Mouse (Mus musculus): ENCODE results near the gene Pdlim4.
A peak's percentile ranks its signal among the peaks of the same experiment; 100 is the strongest.

Gene Pdlim4

GRCm38 (mm10) chr11:54090091-54090879, 21.5 kb upstream of the Pdlim4 start:
- no peak for DNase-seq

DNA sequence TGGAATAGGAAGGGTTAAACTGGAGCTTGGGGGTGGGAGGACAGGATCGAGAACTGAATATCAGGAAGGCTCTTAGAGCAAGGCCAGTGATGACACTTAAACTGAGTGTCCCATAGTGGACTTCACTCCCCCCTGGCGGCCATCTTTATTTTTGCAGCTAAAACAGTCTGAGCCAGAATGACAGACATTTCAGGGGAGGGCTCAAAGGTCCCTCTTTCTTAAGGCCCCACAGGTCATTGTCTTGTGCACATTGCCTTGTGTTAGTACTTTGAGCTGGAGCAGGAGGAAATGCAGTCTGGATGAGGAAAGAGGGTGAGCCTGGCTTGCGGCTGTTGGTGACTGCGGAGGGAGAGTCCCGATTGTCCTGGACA, 20.1 kb upstream of the Pdlim4 start:
- DNase-seq: peak; percentile 86 to 88

GRCm38 (mm10) chr11:54088253-54088946, 19.6 kb upstream of the Pdlim4 start:
- DNase-seq: no peak

- no peak for DNase-seq
Measured at GRCm38 (mm10) chr11:54085816-54086215, 17.0 kb upstream of the Pdlim4 start.

DNA sequence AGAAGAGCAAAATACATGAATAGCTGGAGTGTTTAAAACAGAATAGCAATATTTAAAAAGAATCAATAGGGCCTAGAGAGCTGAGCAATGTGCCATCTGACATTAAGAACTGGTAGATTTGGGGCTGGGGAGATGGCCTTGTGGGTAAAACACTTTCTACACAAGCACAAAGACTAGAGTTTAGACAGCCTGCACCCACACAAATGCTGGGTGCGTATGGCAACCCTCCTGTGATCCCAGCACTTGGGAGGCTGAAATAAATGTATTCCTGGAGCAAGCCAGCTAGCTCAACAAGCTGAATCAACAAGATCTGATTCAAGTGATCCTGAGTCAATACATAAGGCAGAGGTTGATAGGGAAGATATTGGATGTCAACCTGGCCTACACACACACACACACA, 16.2 kb upstream of the Pdlim4 start:
- no peak for DNase-seq

DNA sequence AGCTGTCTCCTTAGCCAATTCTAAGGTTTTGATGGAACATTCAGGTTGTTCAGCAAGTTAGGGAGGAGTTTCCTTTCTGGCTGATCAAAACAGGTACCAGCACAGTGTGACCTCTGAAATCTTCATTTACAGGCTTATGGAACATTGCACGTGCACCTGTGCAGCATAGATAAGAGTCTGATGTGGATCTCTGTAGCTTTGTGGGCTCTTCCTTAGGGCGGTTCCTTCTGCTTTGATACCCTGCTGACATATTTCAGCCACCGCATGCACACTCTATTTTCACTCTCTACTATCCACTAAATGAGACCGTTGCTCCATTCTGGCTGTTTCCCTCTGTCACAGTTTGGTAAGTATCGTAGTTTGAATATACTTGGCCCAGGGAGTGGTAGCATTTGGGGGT, 13.9 kb upstream of the Pdlim4 start:
- DNase-seq: no peak

GRCm38 (mm10) chr11:54080435-54080834, 11.6 kb upstream of the Pdlim4 start:
- DNase-seq: no peak

GRCm38 (mm10) chr11:54076101-54076500, 7.3 kb upstream of the Pdlim4 start:
- no peak for DNase-seq

DNA sequence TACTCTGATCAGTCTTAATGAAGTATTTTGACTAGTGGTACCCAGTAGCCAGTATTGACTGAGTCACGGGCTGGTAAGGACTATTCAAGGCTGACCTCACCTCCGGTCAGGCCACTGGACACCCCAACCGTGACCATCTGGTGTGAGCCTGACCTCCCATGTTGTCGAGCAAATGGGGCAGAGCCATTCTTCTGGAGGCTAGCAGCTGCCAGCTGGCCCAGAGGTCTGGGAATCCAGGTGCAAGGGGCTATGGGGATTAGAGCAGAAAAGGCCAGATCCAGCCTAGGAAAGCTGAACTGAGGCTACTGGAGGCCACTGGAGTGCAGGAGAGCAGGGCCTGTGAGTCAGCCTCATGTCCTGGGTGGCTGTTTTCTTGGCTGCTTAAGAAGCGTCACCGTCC, 6.5 kb upstream of the Pdlim4 start:
- no peak for DNase-seq

DNA sequence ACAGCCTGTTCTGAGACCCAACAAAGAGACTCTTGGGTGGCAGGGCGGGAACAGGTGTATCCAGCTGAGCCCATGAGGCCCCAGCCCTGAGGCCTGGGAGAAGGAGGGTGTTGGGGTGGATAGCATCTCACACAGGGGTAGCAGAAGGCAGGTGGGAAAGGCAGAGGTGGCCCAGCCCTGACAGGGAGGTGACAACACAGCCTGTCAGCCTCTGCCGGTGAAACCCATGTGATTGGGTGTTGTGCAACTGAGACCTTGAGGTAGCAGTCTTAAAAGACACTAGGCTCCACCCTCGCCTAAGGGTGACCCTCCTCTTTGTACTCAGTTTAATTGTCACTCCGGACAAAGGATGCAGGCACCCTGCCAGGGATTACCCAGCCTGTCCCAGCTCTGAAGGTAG, 4.5 kb upstream of the Pdlim4 start:
- no peak for DNase-seq

DNA sequence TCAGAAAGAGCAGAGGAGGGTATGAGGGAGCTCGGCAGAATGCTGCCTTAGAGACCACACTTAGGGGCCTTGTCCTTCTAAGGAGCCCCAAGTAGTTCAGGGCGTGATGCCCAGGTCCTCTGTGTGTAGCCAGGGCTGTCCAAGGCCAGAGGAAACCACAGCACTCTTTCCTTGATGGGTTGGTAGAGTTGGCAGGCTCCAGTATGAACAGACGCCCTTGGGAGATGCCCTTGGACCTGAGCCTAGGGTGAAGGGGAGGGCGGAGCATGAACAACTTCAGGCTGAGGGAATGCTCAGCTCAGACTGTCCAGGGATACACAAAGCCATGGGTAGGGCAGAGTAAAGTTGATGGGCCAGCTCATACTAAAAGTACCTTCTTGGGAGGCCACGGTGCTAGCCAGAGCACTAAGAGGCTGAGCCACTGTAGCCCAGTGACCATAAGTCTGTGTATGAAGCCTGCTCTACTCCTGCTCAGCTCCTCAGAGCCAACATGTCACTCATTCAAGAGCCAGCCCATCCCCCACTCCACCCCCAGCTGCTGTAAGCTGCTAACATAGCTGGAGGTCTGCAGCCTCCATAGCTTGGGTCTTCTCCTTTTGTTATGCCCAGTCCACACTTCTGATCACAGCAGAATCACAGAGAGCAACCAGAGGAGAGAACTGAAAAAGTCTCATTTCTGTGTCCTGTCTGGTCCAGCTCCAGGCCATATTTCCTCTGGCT, 3.1 kb upstream of the Pdlim4 start:
- no peak for DNase-seq

GRCm38 (mm10) chr11:54067996-54068519, 756 bp downstream of the Pdlim4 start:
- DNase-seq: no peak

DNA sequence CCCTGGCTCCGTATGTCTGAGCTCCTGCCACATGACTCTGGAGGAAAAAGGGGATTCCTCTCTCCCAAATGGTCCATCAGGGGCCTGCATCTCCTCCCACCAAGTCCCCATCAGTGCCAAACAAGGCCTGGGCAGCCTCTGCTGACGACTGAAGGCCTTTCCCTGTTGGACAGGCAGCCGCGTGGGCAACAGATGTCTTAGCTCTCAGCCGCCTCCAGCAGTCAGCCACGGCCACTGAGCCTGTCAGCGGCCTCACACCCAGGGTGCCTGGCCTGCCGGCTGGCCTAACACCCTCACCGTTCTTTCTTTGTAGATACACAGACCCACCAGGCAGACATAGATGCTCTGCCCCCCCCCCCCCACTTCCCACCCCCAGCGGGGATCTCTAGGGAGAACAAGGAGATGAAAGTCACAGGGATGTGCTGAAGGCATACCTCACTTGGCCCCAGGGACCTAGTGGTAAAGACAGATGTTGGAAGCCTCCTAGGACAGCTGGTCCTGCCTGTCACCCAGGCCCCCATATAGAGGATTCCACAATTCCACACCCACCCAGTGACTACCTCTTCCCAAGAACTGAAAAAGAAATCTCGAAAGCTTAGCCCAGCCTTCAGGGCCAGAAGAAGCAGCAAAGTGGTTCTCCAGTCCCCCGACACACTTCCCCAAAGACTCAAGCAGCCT, 1.4 kb downstream of the Pdlim4 start:
- DNase-seq: peak; percentile 66 to 76

DNA sequence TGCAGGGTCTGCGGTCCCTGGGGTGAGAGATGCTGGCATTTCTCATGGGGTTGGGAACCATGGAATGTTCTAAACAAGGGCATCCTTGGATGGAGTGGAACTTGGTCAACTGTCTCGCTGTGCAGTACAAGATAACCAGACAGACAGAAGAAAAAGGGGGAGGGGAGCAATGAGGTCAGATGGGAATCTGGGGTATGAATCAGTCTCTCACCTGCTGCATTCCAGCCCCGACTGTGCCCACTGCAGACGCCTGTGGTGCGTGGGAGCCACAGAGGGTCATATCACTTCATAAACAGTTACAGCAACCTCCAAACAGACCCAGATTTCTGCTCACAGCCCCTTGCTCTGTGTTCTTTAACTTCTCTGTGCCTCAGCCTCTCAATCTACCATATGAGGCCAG, 2.4 kb downstream of the Pdlim4 start:
- no peak for DNase-seq

DNA sequence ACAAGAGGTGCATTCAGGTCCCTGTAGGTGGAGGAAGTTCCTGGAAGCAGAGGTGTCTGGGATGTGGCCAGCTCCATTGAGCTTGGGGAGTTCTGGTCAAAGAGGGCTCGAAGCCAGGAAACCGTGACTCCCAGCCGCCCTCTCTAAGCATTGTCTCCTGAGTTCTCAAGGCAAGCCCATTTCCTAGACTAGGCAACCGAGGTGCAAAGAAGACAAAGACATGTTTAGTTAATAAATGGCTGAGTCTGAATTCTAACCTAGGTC, 3.0 kb downstream of the Pdlim4 start:
- DNase-seq: no peak

GRCm38 (mm10) chr11:54065106-54065914, 3.5 kb downstream of the Pdlim4 start:
- no peak for DNase-seq

GRCm38 (mm10) chr11:54064412-54064978, 4.3 kb downstream of the Pdlim4 start:
- DNase-seq: no peak

DNA sequence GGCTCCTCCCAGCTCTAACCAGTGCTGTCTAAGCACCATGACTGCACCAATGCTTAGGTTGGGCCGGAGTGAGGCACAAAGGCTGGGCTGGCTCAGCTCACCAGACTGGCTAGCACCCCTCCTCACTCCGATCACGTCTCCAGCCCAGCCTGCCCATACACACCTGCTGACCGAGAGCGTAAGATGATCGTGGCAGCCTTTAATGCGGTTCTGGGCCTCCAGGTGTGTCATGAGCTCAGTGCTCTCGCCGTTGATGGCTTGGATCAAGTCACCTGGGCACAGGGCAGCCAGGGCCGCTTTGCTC, 5.4 kb downstream of the Pdlim4 start:
- DNase-seq: no peak

DNA sequence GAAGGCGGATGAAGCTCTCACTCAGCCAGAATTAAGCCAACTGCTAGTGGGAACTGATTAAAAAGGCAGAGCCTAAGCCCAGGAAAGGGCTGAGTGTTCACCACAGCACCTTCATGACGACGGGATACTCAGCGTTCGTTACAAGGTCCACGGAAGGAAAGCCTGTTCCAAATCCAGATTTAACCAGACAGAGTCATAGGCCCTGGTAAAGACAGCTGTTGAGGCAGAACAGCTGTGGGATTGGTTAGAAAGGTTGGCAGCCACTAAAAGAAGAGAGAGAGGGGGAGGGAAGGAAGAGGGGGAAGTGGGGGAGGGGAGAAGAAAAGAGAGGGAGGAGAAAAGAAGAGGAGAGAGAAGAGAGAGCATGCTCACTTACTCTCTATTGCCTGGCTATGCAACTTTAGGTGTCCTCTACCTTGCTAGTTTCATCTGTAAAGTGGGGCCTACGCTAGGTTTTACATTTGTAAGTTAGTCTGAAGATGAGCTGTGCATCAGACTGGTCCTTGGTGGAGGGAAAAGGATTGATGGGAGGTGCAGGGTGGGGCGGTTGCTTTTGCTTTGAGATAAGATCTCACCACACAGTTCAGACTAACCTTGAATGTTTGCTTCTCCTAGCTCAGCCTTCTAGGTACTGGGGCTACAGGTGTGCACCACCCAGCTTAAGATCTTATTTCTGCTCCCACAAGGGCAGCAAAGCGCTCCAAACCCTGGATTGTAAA, 5.9 kb downstream of the Pdlim4 start:
- no peak for DNase-seq

GRCm38 (mm10) chr11:54062086-54062752, 6.6 kb downstream of the Pdlim4 start:
- no peak for DNase-seq

GRCm38 (mm10) chr11:54060316-54060715, 8.5 kb downstream of the Pdlim4 start:
- peak; percentile 70 to 81 for DNase-seq

Measured in kidney, postnatal 4 days (tissue).